In genomic region chr16:30769007-30769442, GRCm38 (mm10) we compare ENCODE assay signal across 8 mouse cellular contexts.
A peak's percentile ranks its signal among the peaks of the same experiment; 100 is the strongest.
DNase-seq lines count a peak whose midpoint lies in the region; ATAC-seq lines count a peak whose summit lies in the region.
"Had no signal": no experiment of that assay in that cellular context is flagged by ENCODE, and none has a peak within 500 bp of the region (broad histone marks: within the 10 kb centered on the region; RNA-seq: fewer than 3 reads in every experiment).

No protein-coding gene starts in this region.

- peak; percentile 83 for DNase-seq in midbrain, embryonic 11.5 days (ENCODE audit: low spot score, missing footprints)
- DNase-seq in lung, postnatal 25 days (ENCODE audit: low spot score): peak; percentile 34
- DNase-seq in forebrain, embryonic 14.5 days (ENCODE audit: low spot score): no peak
- no peak for DNase-seq in left cerebral cortex, postnatal 36 days (ENCODE audit: low spot score in 2 of 2)
- DNase-seq: right cerebral cortex, postnatal 14 days had no signal

- intact Hi-C loops in left cerebral cortex, postnatal 36 days (cut with DNase I): no loop called here

- H3K4me1 ChIP-seq in midbrain, embryonic 11.5 days (ENCODE audit: control insufficient read depth, insufficient read depth, low read length): no peaks in the 10 kb centered on the region
- peaks cover 2% of the 10 kb centered on the region; the same call in 1 of the 2 replicates for H3K4me1 ChIP-seq in midbrain, embryonic 16.5 days (ENCODE audit: control insufficient read depth, insufficient read depth, low read length)
- H3K4me1 ChIP-seq in brown adipose tissue, adult 24 weeks (ENCODE audit: control insufficient read depth, insufficient read depth, insufficient read length, low read length): peaks cover 29% of the 10 kb centered on the region
- H3K4me1 ChIP-seq in heart, embryonic 15.5 days (replicated peaks): peaks cover 15% of the 10 kb centered on the region
- H3K4me1 ChIP-seq in forebrain, embryonic 14.5 days (ENCODE audit: control insufficient read depth, insufficient read depth, low read length): no peaks in the 10 kb centered on the region

- no peak overlapping the region for H3K27ac ChIP-seq in midbrain, embryonic 11.5 days (ENCODE audit: low read depth, low read length)
- no peak overlapping the region for H3K27ac ChIP-seq in midbrain, embryonic 16.5 days (ENCODE audit: low read length)
- H3K27ac ChIP-seq in brown adipose tissue, adult 24 weeks (replicated peaks; ENCODE audit: low read depth, low read length): peak overlapping the region; percentile 65
- H3K27ac ChIP-seq in heart, embryonic 15.5 days: peak overlapping the region; percentile 51
- no peak overlapping the region for H3K27ac ChIP-seq in forebrain, embryonic 14.5 days (ENCODE audit: low read depth, low read length)

- no peaks in the 10 kb centered on the region for H3K9me3 ChIP-seq in midbrain, embryonic 11.5 days (ENCODE audit: control insufficient read depth, low read length)
- H3K9me3 ChIP-seq in midbrain, embryonic 16.5 days (replicated peaks; ENCODE audit: control insufficient read depth, low read length, poor library complexity, severe bottlenecking): no peaks in the 10 kb centered on the region
- H3K9me3 ChIP-seq in heart, embryonic 15.5 days (replicated peaks): no peaks in the 10 kb centered on the region
- no peaks in the 10 kb centered on the region for H3K9me3 ChIP-seq in forebrain, embryonic 14.5 days (replicated peaks; ENCODE audit: control insufficient read depth, low read length)

- 30% methylated on average over 5 of the region's 5 CpGs for WGBS in midbrain, embryonic 11.5 days
- 27% methylated on average over 5 of the region's 5 CpGs for WGBS in midbrain, embryonic 16.5 days
- WGBS in heart, embryonic 15.5 days: 8% methylated on average over 5 of the region's 5 CpGs
- 35% methylated on average over 5 of the region's 5 CpGs for WGBS in forebrain, embryonic 14.5 days

- H3K4me3 ChIP-seq in midbrain, embryonic 11.5 days (ENCODE audit: low read depth, low read length): no peak overlapping the region
- H3K4me3 ChIP-seq in midbrain, embryonic 16.5 days (ENCODE audit: low read depth, low read length): no peak overlapping the region
- no peak overlapping the region for H3K4me3 ChIP-seq in brown adipose tissue, adult 24 weeks (ENCODE audit: insufficient read depth, low read depth, low read length)
- H3K4me3 ChIP-seq in heart, embryonic 15.5 days: no peak overlapping the region
- no peak overlapping the region for H3K4me3 ChIP-seq in forebrain, embryonic 14.5 days (ENCODE audit: low read depth, low read length)

- no peaks in the 10 kb centered on the region for H3K36me3 ChIP-seq in midbrain, embryonic 11.5 days (ENCODE audit: control insufficient read depth, insufficient read depth, low read length)
- H3K36me3 ChIP-seq in midbrain, embryonic 16.5 days (ENCODE audit: control insufficient read depth, insufficient read depth, low read length): no peaks in the 10 kb centered on the region
- no peaks in the 10 kb centered on the region for H3K36me3 ChIP-seq in heart, embryonic 15.5 days
- no peaks in the 10 kb centered on the region for H3K36me3 ChIP-seq in forebrain, embryonic 14.5 days (ENCODE audit: control insufficient read depth, insufficient read depth, low read length)

- no peak overlapping the region for H3K4me2 ChIP-seq in midbrain, embryonic 11.5 days
- no peak overlapping the region for H3K4me2 ChIP-seq in midbrain, embryonic 16.5 days (ENCODE audit: low read length)
- H3K4me2 ChIP-seq in heart, embryonic 15.5 days: peak overlapping the region; percentile 17; the same call in 1 of the 2 replicates
- H3K4me2 ChIP-seq in forebrain, embryonic 14.5 days (ENCODE audit: low read length): no peak overlapping the region

- H3K27me3 ChIP-seq in midbrain, embryonic 11.5 days (ENCODE audit: control insufficient read depth, insufficient read depth, low read length): no peaks in the 10 kb centered on the region
- no peaks in the 10 kb centered on the region for H3K27me3 ChIP-seq in midbrain, embryonic 16.5 days (ENCODE audit: control insufficient read depth, insufficient read depth, low read depth, low read length)
- H3K27me3 ChIP-seq in heart, embryonic 15.5 days: no peaks in the 10 kb centered on the region
- no peaks in the 10 kb centered on the region for H3K27me3 ChIP-seq in forebrain, embryonic 14.5 days (replicated peaks; ENCODE audit: control insufficient read depth, insufficient read depth, low read length)

- ATAC-seq in midbrain, embryonic 11.5 days (ENCODE audit: low FRiP score): no peak
- ATAC-seq in midbrain, embryonic 16.5 days: no peak
- ATAC-seq in heart, embryonic 15.5 days (replicated peaks; ENCODE audit: insufficient number of reproducible peaks, insufficient read depth, low FRiP score, low read depth): peak; percentile 18; the same call in 1 of the 2 replicates
- no peak for ATAC-seq in forebrain, embryonic 14.5 days

- H3K9ac ChIP-seq in midbrain, embryonic 11.5 days (ENCODE audit: low read length): no peak overlapping the region
- no peak overlapping the region for H3K9ac ChIP-seq in midbrain, embryonic 16.5 days (ENCODE audit: low read depth, low read length)
- no peak overlapping the region for H3K9ac ChIP-seq in heart, embryonic 15.5 days
- no peak overlapping the region for H3K9ac ChIP-seq in forebrain, embryonic 14.5 days (ENCODE audit: low read length)

Comparison
In these comparisons a context has a peak if more than half of its experiments do, and no peak if none do; other contexts are left out.
1. DNase-seq: peak in midbrain, embryonic 11.5 days (single experiment) and lung, postnatal 25 days (single experiment); none in forebrain, embryonic 14.5 days (single experiment) and left cerebral cortex, postnatal 36 days (0 of 2).
2. H3K27ac ChIP-seq: peak in brown adipose tissue, adult 24 weeks (single experiment) and heart, embryonic 15.5 days (single experiment); none in midbrain, embryonic 11.5 days (single experiment), midbrain, embryonic 16.5 days (single experiment) and forebrain, embryonic 14.5 days (single experiment).